In the genomic region with DNA sequence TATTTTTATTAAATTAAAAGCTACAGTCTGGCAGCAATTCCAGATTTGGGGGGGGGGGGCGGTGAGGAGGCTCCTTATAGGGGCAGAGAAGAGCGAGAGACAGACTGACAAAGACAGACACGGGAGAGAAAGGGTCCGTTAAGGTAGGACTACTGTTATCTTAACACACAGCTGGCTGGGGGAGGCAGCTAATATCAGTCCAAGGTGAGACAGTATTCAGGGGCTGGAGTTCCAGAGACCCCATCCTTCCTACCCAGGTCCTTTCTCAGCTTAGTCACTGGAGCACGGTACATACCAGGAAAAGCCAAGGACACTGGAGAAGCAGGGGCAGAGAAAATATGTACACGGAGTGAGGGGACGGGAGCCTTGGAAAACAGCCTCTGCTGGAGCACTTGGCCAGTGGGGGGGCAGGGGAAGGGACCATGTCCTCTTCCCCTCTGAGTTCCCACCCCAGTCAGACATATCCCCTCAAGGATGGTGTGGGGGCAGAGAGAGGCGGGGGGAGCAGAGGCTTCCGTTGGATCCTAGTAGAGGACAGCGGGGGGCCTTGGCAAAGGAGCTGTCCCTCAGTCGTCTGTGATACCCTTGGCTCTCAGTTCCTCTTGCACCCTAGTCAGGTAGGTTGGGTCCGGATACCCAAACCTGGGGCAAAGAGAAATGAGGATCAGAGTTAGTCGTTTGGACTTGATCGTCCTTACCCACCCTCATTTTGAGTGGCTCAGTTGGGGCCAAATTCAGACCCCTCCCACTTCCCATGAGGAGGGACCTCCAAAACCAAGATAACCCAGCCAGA, we compare ENCODE assay signal across 8 mouse cellular contexts. TPM values are rescaled to one million over a fixed set of nuclear protein-coding genes. Genes with fewer than 3 reads are reported as not detected.
A peak's percentile ranks its signal among the peaks of the same experiment; 100 is the strongest.
DNase-seq lines count a peak whose midpoint lies in the region; ATAC-seq lines count a peak whose summit lies in the region.

No protein-coding gene starts in this region.

- DNase-seq in kidney, postnatal 36 days, result no peak
- no peak for DNase-seq in embryonic facial prominence, embryonic 11.5 days (ENCODE audit: low spot score)
- no peak for DNase-seq in spleen, postnatal 14 days (ENCODE audit: low spot score in 2 of 2)
- no peak for DNase-seq in layer of hippocampus, adult 11-12 months (ENCODE audit: low spot score)

- ATAC-seq in kidney, embryonic 14.5 days (ENCODE audit: low FRiP score, low TSS enrichment), result no peak
- no peak for ATAC-seq in embryonic facial prominence, embryonic 11.5 days (replicated peaks; ENCODE audit: insufficient number of reproducible peaks, low FRiP score, low TSS enrichment, low read depth)
- no peak for ATAC-seq in hindbrain, embryonic 13.5 days (ENCODE audit: low FRiP score)
- ATAC-seq in midbrain, embryonic 12.5 days (ENCODE audit: low FRiP score, low read depth), result no peak
- ATAC-seq in frontal cortex, adult (ENCODE audit: low TSS enrichment), result no peak

- peak overlapping the region; percentile 64; the same call in 1 of the 2 replicates for H3K9ac ChIP-seq in kidney, embryonic 14.5 days (ENCODE audit: low read depth, low read length)
- H3K9ac ChIP-seq in embryonic facial prominence, embryonic 11.5 days (replicated peaks; ENCODE audit: low read length), result 0 out of 2 replicates have a peak overlapping the region, but pooled peaks have one; percentile 19
- peak overlapping the region; percentile 85; the same call in 1 of the 2 replicates for H3K9ac ChIP-seq in hindbrain, embryonic 13.5 days
- 0 out of 2 replicates have a peak overlapping the region, but pooled peaks have one; percentile 20 for H3K9ac ChIP-seq in midbrain, embryonic 12.5 days (replicated peaks)

- H3K4me1 ChIP-seq in kidney, embryonic 14.5 days (ENCODE audit: control insufficient read depth, insufficient read depth, low read length), result peaks cover 24% of the 10 kb centered on the region; the same call in 1 of the 2 replicates
- peaks cover 3% of the 10 kb centered on the region for H3K4me1 ChIP-seq in embryonic facial prominence, embryonic 11.5 days (ENCODE audit: control insufficient read depth, insufficient read depth, low read length)
- peaks cover 67% of the 10 kb centered on the region for H3K4me1 ChIP-seq in hindbrain, embryonic 13.5 days (replicated peaks)
- H3K4me1 ChIP-seq in midbrain, embryonic 12.5 days, result peaks cover 54% of the 10 kb centered on the region

- H3K27ac ChIP-seq in kidney, embryonic 14.5 days (ENCODE audit: low read depth, low read length), result peak overlapping the region; percentile 92
- peak overlapping the region; percentile 84 for H3K27ac ChIP-seq in embryonic facial prominence, embryonic 11.5 days (replicated peaks; ENCODE audit: low read depth, low read length)
- H3K27ac ChIP-seq in hindbrain, embryonic 13.5 days, result peak overlapping the region; percentile 23; the same call in 1 of the 2 replicates
- peak overlapping the region; percentile 43; the same call in 1 of the 2 replicates for H3K27ac ChIP-seq in midbrain, embryonic 12.5 days (replicated peaks)

- peak overlapping the region; percentile 50 for H3K4me3 ChIP-seq in kidney, embryonic 14.5 days (ENCODE audit: low read length)
- H3K4me3 ChIP-seq in embryonic facial prominence, embryonic 11.5 days (ENCODE audit: low read depth, low read length), result peak overlapping the region; percentile 7; the same call in 1 of the 2 replicates
- H3K4me3 ChIP-seq in hindbrain, embryonic 13.5 days, result peak overlapping the region; percentile 11; the same call in 1 of the 2 replicates
- H3K4me3 ChIP-seq in midbrain, embryonic 12.5 days, result peak overlapping the region; percentile 75; the same call in 1 of the 2 replicates

- peaks cover 18% of the 10 kb centered on the region; the same call in 1 of the 2 replicates for H3K36me3 ChIP-seq in kidney, embryonic 14.5 days (ENCODE audit: control insufficient read depth, insufficient read depth, low read length)
- no peaks in the 10 kb centered on the region; the same call in 1 of the 2 replicates for H3K36me3 ChIP-seq in embryonic facial prominence, embryonic 11.5 days (replicated peaks; ENCODE audit: control insufficient read depth, insufficient read depth, low read depth, low read length)
- H3K36me3 ChIP-seq in hindbrain, embryonic 13.5 days, result peaks cover 29% of the 10 kb centered on the region
- H3K36me3 ChIP-seq in midbrain, embryonic 12.5 days, result peaks cover 28% of the 10 kb centered on the region

- WGBS in kidney, embryonic 14.5 days, result 49% methylated on average over 14 of the region's 14 CpGs
- WGBS in embryonic facial prominence, embryonic 11.5 days, result 34% methylated on average over 14 of the region's 14 CpGs
- WGBS in hindbrain, embryonic 13.5 days, result 34% methylated on average over 13 of the region's 14 CpGs
- WGBS in midbrain, embryonic 12.5 days, result 28% methylated on average over 14 of the region's 14 CpGs

- no peaks in the 10 kb centered on the region for H3K9me3 ChIP-seq in kidney, embryonic 14.5 days (ENCODE audit: control insufficient read depth, low read length)
- no peaks in the 10 kb centered on the region for H3K9me3 ChIP-seq in embryonic facial prominence, embryonic 11.5 days (replicated peaks; ENCODE audit: control insufficient read depth, low read length)
- no peaks in the 10 kb centered on the region for H3K9me3 ChIP-seq in hindbrain, embryonic 13.5 days
- H3K9me3 ChIP-seq in midbrain, embryonic 12.5 days, result peaks cover 3% of the 10 kb centered on the region; the same call in 1 of the 2 replicates

- no peaks in the 10 kb centered on the region for H3K27me3 ChIP-seq in kidney, embryonic 14.5 days (ENCODE audit: control insufficient read depth, insufficient read depth, low read length)
- H3K27me3 ChIP-seq in embryonic facial prominence, embryonic 11.5 days (ENCODE audit: control insufficient read depth, insufficient read depth, low read length), result no peaks in the 10 kb centered on the region
- 0 out of 2 replicates have a peak, but pooled peaks cover under 1% of the 10 kb centered on the region for H3K27me3 ChIP-seq in hindbrain, embryonic 13.5 days
- H3K27me3 ChIP-seq in midbrain, embryonic 12.5 days, result peaks cover 4% of the 10 kb centered on the region; the same call in 1 of the 2 replicates

- peak overlapping the region; percentile 94 for H3K4me2 ChIP-seq in kidney, embryonic 14.5 days (replicated peaks; ENCODE audit: low read depth, low read length)
- H3K4me2 ChIP-seq in embryonic facial prominence, embryonic 11.5 days (ENCODE audit: low read depth, low read length), result peak overlapping the region; percentile 96
- H3K4me2 ChIP-seq in hindbrain, embryonic 13.5 days, result peak overlapping the region; percentile 98
- peak overlapping the region; percentile 99 for H3K4me2 ChIP-seq in midbrain, embryonic 12.5 days (replicated peaks)

RNA-seq across cellular contexts. Expression of a gene that starts 0.7 kb away (rescaled TPM):
- polyA plus RNA-seq in kidney, embryonic 14.5 days (2014; fragmentation: Nextera tagmentation; extraction: Ambion mirVana), result 31.0 and 32.9 TPM in 2 replicates
- 32.7 and 38.4 TPM in 2 replicates for polyA plus RNA-seq in embryonic facial prominence, embryonic 11.5 days (2014; fragmentation: Nextera tagmentation; extraction: Ambion mirVana)
- 28.4 and 30.7 TPM in 2 replicates for polyA plus RNA-seq in hindbrain, embryonic 13.5 days (2015; fragmentation: Nextera tagmentation; extraction: Ambion mirVana)
- 39.6 and 46.1 TPM in 2 replicates for polyA plus RNA-seq in midbrain, embryonic 12.5 days (2016; fragmentation: Nextera tagmentation; extraction: Ambion mirVana)

RNA-seq across cellular contexts. Expression of a gene that starts 4.9 kb away (rescaled TPM):
- 107 and 117 TPM in 2 replicates for polyA plus RNA-seq in kidney, embryonic 14.5 days (2014; fragmentation: Nextera tagmentation; extraction: Ambion mirVana)
- 93.8 and 108 TPM in 2 replicates for polyA plus RNA-seq in embryonic facial prominence, embryonic 11.5 days (2014; fragmentation: Nextera tagmentation; extraction: Ambion mirVana)
- 211 and 221 TPM in 2 replicates for polyA plus RNA-seq in hindbrain, embryonic 13.5 days (2015; fragmentation: Nextera tagmentation; extraction: Ambion mirVana)
- polyA plus RNA-seq in midbrain, embryonic 12.5 days (2016; fragmentation: Nextera tagmentation; extraction: Ambion mirVana), result 204 and 205 TPM in 2 replicates

RNA-seq across cellular contexts. Expression of a gene that starts 10.1 kb away (rescaled TPM):
- 2.0 and 2.3 TPM in 2 replicates for polyA plus RNA-seq in kidney, embryonic 14.5 days (2014; fragmentation: Nextera tagmentation; extraction: Ambion mirVana)
- 1.1 and 2.0 TPM in 2 replicates for polyA plus RNA-seq in embryonic facial prominence, embryonic 11.5 days (2014; fragmentation: Nextera tagmentation; extraction: Ambion mirVana)
- polyA plus RNA-seq in hindbrain, embryonic 13.5 days (2015; fragmentation: Nextera tagmentation; extraction: Ambion mirVana), result 1.0 and 1.1 TPM in 2 replicates
- 0.89 and 1.1 TPM in 2 replicates for polyA plus RNA-seq in midbrain, embryonic 12.5 days (2016; fragmentation: Nextera tagmentation; extraction: Ambion mirVana)

RNA-seq across cellular contexts. Expression of a gene that starts 20.8 kb away (rescaled TPM):
- 19.2 and 31.0 TPM in 2 replicates for polyA plus RNA-seq in kidney, embryonic 14.5 days (2014; fragmentation: Nextera tagmentation; extraction: Ambion mirVana)
- 14.7 and 17.8 TPM in 2 replicates for polyA plus RNA-seq in embryonic facial prominence, embryonic 11.5 days (2014; fragmentation: Nextera tagmentation; extraction: Ambion mirVana)
- polyA plus RNA-seq in hindbrain, embryonic 13.5 days (2015; fragmentation: Nextera tagmentation; extraction: Ambion mirVana), result 20.0 and 22.1 TPM in 2 replicates
- 17.0 and 18.1 TPM in 2 replicates for polyA plus RNA-seq in midbrain, embryonic 12.5 days (2016; fragmentation: Nextera tagmentation; extraction: Ambion mirVana)

RNA-seq across cellular contexts. Expression of a gene that starts 25.6 kb away (rescaled TPM):
- 6.2 and 8.7 TPM in 2 replicates for polyA plus RNA-seq in kidney, embryonic 14.5 days (2014; fragmentation: Nextera tagmentation; extraction: Ambion mirVana)
- polyA plus RNA-seq in embryonic facial prominence, embryonic 11.5 days (2014; fragmentation: Nextera tagmentation; extraction: Ambion mirVana), result 4.9 and 5.2 TPM in 2 replicates
- 40.6 and 42.3 TPM in 2 replicates for polyA plus RNA-seq in hindbrain, embryonic 13.5 days (2015; fragmentation: Nextera tagmentation; extraction: Ambion mirVana)
- 15.2 and 17.7 TPM in 2 replicates for polyA plus RNA-seq in midbrain, embryonic 12.5 days (2016; fragmentation: Nextera tagmentation; extraction: Ambion mirVana)

Comparison
In these comparisons a context has a peak if more than half of its experiments do, and no peak if none do; other contexts are left out.
1. H3K27ac ChIP-seq: peak in every context shown above with its lines; median percentile 92 in kidney, embryonic 14.5 days; 84 in embryonic facial prominence, embryonic 11.5 days; 43 in midbrain, embryonic 12.5 days; 23 in hindbrain, embryonic 13.5 days.
2. H3K4me3 ChIP-seq: peak in every context shown above with its lines; median percentile 75 in midbrain, embryonic 12.5 days; 50 in kidney, embryonic 14.5 days; 11 in hindbrain, embryonic 13.5 days; 7 in embryonic facial prominence, embryonic 11.5 days.
3. H3K9ac ChIP-seq: peak in every context shown above with its lines; median percentile 85 in hindbrain, embryonic 13.5 days; 64 in kidney, embryonic 14.5 days; 20 in midbrain, embryonic 12.5 days; 19 in embryonic facial prominence, embryonic 11.5 days.